Mouse (Mus musculus): Measurements from ENCODE around the gene Itgb3bp. TPM values are rescaled to one million over a fixed set of nuclear protein-coding genes. Genes with fewer than 3 reads are reported as not detected.

The Itgb3bp gene
- polyA plus RNA-seq, 1 experiment, result 4.1 TPM

GRCm38 (mm10) chr4:99931240-99931580 is 1.6 kb upstream of the Itgb3bp start:
- H3K4me3 ChIP-seq (replicated peaks; ENCODE audit: insufficient read depth, low read depth, low read length), result no peak overlapping the region
- no peaks in the 10 kb centered on the region for H3K27me3 ChIP-seq (ENCODE audit: control insufficient read depth, insufficient read depth, low read length)
- no peak overlapping the region for H3K27ac ChIP-seq (ENCODE audit: insufficient read depth, low read length)
- TF ChIP-seq POLR2A (IDR thresholded peaks at IDR 0.05; ENCODE audit: borderline replicate concordance, insufficient read depth, low read length) (no peak), CTCF (IDR thresholded peaks at IDR 0.05; ENCODE audit: borderline replicate concordance, insufficient read depth, low read depth, low read length) (no peak)
- no peak for DNase-seq
- 68% methylated on average over 11 of the region's 11 CpGs for WGBS
- H3K4me1 ChIP-seq (ENCODE audit: control insufficient read depth, insufficient read depth, low read length), result peaks cover 17% of the 10 kb centered on the region

- H3K27me3 ChIP-seq (ENCODE audit: control insufficient read depth, insufficient read depth, low read length), result no peaks in the 10 kb centered on the region
- peak in 1 of 2 experiments; percentile 26 for DNase-seq
- H3K4me1 ChIP-seq (ENCODE audit: control insufficient read depth, insufficient read depth, low read length), result peaks cover 17% of the 10 kb centered on the region
- H3K27ac ChIP-seq (ENCODE audit: insufficient read depth, low read length), result no peak overlapping the region
- H3K4me3 ChIP-seq (replicated peaks; ENCODE audit: insufficient read depth, low read depth, low read length), result peak overlapping the region; percentile 87
- TF ChIP-seq CTCF (IDR thresholded peaks at IDR 0.05; ENCODE audit: borderline replicate concordance, insufficient read depth, low read depth, low read length), result no peak
- TF ChIP-seq POLR2A (IDR thresholded peaks at IDR 0.05; ENCODE audit: borderline replicate concordance, insufficient read depth, low read length), result no peak
- WGBS, result 35% methylated on average over 10 of the region's 10 CpGs
These were observed 1.1 kb upstream of the Itgb3bp start for GRCm38 (mm10) chr4:99930518-99931239.

GRCm38 (mm10) chr4:99929149-99929612 is 432 bp downstream of the Itgb3bp start, which contains the start of gene Pgm1:
Pgm1 (plus strand) TSS chr4:99929414.
- 2% methylated on average over 23 of the region's 23 CpGs for WGBS
- no peaks in the 10 kb centered on the region for H3K27me3 ChIP-seq (ENCODE audit: control insufficient read depth, insufficient read depth, low read length)
- no peak for TF ChIP-seq CTCF (IDR thresholded peaks at IDR 0.05; ENCODE audit: borderline replicate concordance, insufficient read depth, low read depth, low read length)
- TF ChIP-seq POLR2A (IDR thresholded peaks at IDR 0.05; ENCODE audit: borderline replicate concordance, insufficient read depth, low read length), result peak; percentile 83
- DNase-seq, result peak in 1 of 2 experiments; percentile 91
- peak within 1 kb of the TSS; percentile 87 for H3K4me3 ChIP-seq (replicated peaks; ENCODE audit: insufficient read depth, low read depth, low read length)
- H3K27ac ChIP-seq (ENCODE audit: insufficient read depth, low read length), result peak within 1 kb of the TSS; percentile 84
- H3K4me1 ChIP-seq (ENCODE audit: control insufficient read depth, insufficient read depth, low read length), result peaks cover 17% of the 10 kb centered on the region

GRCm38 (mm10) chr4:99928521-99928920 is 1.1 kb downstream of the Itgb3bp start:
- DNase-seq, result no peak
- H3K4me1 ChIP-seq (ENCODE audit: control insufficient read depth, insufficient read depth, low read length), result peaks cover 14% of the 10 kb centered on the region
- TF ChIP-seq POLR2A (IDR thresholded peaks at IDR 0.05; ENCODE audit: borderline replicate concordance, insufficient read depth, low read length), result no peak
- TF ChIP-seq CTCF (IDR thresholded peaks at IDR 0.05; ENCODE audit: borderline replicate concordance, insufficient read depth, low read depth, low read length), result no peak
- peak overlapping the region; percentile 87 for H3K4me3 ChIP-seq (replicated peaks; ENCODE audit: insufficient read depth, low read depth, low read length)
- WGBS, result 86% methylated on average over 6 of the region's 6 CpGs
- H3K27me3 ChIP-seq (ENCODE audit: control insufficient read depth, insufficient read depth, low read length), result no peaks in the 10 kb centered on the region
- no peak overlapping the region for H3K27ac ChIP-seq (ENCODE audit: insufficient read depth, low read length)

GRCm38 (mm10) chr4:99926380-99926779 is 3.2 kb downstream of the Itgb3bp start:
- DNase-seq, result no peak
- Histone ChIP-seq H3K4me1 (ENCODE audit: control insufficient read depth, insufficient read depth, low read length) (peaks cover 7% of the 10 kb centered on the region), H3K27ac (ENCODE audit: insufficient read depth, low read length) (no peak overlapping the region), H3K27me3 (ENCODE audit: control insufficient read depth, insufficient read depth, low read length) (no peaks in the 10 kb centered on the region), H3K4me3 (replicated peaks; ENCODE audit: insufficient read depth, low read depth, low read length) (no peak overlapping the region)
- 92% methylated on average over 4 of the region's 4 CpGs for WGBS
- TF ChIP-seq POLR2A (IDR thresholded peaks at IDR 0.05; ENCODE audit: borderline replicate concordance, insufficient read depth, low read length), result no peak
- no peak for TF ChIP-seq CTCF (IDR thresholded peaks at IDR 0.05; ENCODE audit: borderline replicate concordance, insufficient read depth, low read depth, low read length)

- 71% methylated on average over 4 of the region's 4 CpGs for whole genome bisulfite sequencing
- DNase-seq, result no peak
- no peak for TF ChIP-seq POLR2A (IDR thresholded peaks at IDR 0.05; ENCODE audit: borderline replicate concordance, insufficient read depth, low read length)
- no peak for TF ChIP-seq CTCF (IDR thresholded peaks at IDR 0.05; ENCODE audit: borderline replicate concordance, insufficient read depth, low read depth, low read length)
These were observed 15.6 kb downstream of the Itgb3bp start for GRCm38 (mm10) chr4:99913894-99914451.

GRCm38 (mm10) chr4:99882405-99882804 is 47.2 kb downstream of the Itgb3bp start:
- no peak for DNase-seq
- TF ChIP-seq CTCF (IDR thresholded peaks at IDR 0.05; ENCODE audit: borderline replicate concordance, insufficient read depth, low read depth, low read length) (no peak), POLR2A (IDR thresholded peaks at IDR 0.05; ENCODE audit: borderline replicate concordance, insufficient read depth, low read length) (no peak)
- H3K27me3 ChIP-seq (ENCODE audit: control insufficient read depth, insufficient read depth, low read length), result no peaks in the 10 kb centered on the region
- no peak overlapping the region for H3K27ac ChIP-seq (ENCODE audit: insufficient read depth, low read length)
- no peaks in the 10 kb centered on the region for H3K4me1 ChIP-seq (ENCODE audit: control insufficient read depth, insufficient read depth, low read length)
- H3K4me3 ChIP-seq (replicated peaks; ENCODE audit: insufficient read depth, low read depth, low read length), result no peak overlapping the region

More at GRCm38 (mm10) chr4:99913894-99914451, 15.6 kb downstream of the Itgb3bp start:
- Histone ChIP-seq H3K4me3 (replicated peaks; ENCODE audit: insufficient read depth, low read depth, low read length) (no peak overlapping the region), H3K27ac (ENCODE audit: insufficient read depth, low read length) (no peak overlapping the region), H3K4me1 (ENCODE audit: control insufficient read depth, insufficient read depth, low read length) (no peaks in the 10 kb centered on the region), H3K27me3 (ENCODE audit: control insufficient read depth, insufficient read depth, low read length) (no peaks in the 10 kb centered on the region)

GRCm38 (mm10) chr4:99881882-99882281 is 47.7 kb downstream of the Itgb3bp start:
- Histone ChIP-seq H3K27me3 (ENCODE audit: control insufficient read depth, insufficient read depth, low read length) (no peaks in the 10 kb centered on the region), H3K27ac (ENCODE audit: insufficient read depth, low read length) (no peak overlapping the region), H3K4me3 (replicated peaks; ENCODE audit: insufficient read depth, low read depth, low read length) (no peak overlapping the region), H3K4me1 (ENCODE audit: control insufficient read depth, insufficient read depth, low read length) (no peaks in the 10 kb centered on the region)
- no peak for TF ChIP-seq POLR2A (IDR thresholded peaks at IDR 0.05; ENCODE audit: borderline replicate concordance, insufficient read depth, low read length)
- peak; percentile 46; the same call in 1 of the 2 replicates for TF ChIP-seq CTCF (IDR thresholded peaks at IDR 0.05; ENCODE audit: borderline replicate concordance, insufficient read depth, low read depth, low read length)
- no peak for DNase-seq

Measured in cerebellum, adult 2 months (tissue).